Mouse (Mus musculus): ENCODE measurements around the gene Srprb.

Srprb gene

DNA sequence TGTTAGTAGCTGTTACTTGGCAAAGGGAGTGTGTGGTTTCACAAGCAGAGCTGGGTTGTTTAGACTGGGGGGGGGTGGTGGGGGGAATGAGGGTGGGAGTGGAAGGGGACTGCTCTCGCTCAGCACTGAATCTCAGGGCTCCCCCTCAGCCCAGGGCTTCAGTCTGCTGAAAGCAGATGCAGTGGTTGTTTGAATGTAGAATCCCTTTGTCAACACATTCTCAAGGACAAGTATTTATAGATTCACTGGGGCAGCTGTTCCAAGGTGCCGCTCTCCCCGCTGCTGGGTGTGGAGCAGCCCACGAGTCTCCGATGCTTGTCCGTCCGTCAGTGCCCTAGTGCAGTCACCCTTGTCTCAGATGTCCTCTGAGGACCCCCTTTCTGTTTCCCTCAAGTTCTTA, 60.7 kb downstream of the Srprb start:
- no peak for DNase-seq

- no peak for DNase-seq
These were observed 61.6 kb downstream of the Srprb start for GRCm38 (mm10) chr9:103140384-103140783.

DNA sequence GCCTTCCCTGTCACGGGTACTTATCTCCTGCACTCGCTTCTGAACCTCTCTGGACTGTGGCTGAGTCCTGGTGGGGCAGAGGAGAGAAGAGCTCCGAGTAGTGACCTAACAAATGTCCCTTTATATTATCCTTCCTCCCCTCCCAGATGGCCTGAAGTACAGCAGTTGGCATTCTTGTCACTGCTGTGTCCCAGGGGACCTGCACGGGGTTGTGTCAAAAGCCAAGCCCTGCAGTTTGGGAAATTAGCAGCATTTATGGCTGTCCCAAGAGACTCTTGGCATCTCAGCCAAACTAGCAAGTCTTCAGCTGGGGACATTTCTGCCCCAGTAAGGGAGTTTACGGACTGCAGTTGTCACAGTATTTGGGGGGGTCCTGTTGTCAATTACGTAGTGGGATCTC, 62.5 kb downstream of the Srprb start:
- DNase-seq = no peak

Data from heart, adult 11 months (tissue).